Mouse (Mus musculus) heart, adult 9 months (tissue): ENCODE measurements at regions not wholly inside any gene's neighbourhood (a gene's known extent, or its start where the extent isn't known, plus 50 kb on each side); places are given as distances from the start of the nearest gene placed in this dataset.

Source experiments
- DNase-seq, 2 experiments: peaks; one replicate each; pipeline ENCODE4 v3.0.0; 2022; ENCODE audit warnings: low spot score in 2 of 2

GRCm38 (mm10) chr3:147273446-147273845 is 421.3 kb downstream of the Ttll7 start:
- DNase-seq: no peak

DNA sequence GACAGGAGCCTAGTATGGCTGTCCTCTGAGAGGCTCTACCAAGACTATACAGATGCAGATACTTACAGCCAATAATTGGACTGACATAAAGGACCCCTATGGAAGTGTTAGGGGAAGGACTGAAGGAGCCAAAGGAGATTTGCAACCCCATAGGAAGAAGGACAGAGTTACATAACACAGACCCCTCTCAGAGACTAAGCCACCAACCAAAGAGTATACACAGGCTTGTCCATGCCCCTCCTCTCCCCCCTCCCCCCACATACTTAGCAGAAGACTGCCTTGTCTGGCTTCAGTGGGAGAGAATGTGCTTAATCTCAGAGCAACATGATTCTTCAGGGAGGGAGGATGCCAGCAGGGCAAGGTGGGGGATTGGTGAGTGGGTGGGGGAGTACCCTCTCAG is 426.4 kb downstream of the Ttll7 start:
- no peak for DNase-seq

DNA sequence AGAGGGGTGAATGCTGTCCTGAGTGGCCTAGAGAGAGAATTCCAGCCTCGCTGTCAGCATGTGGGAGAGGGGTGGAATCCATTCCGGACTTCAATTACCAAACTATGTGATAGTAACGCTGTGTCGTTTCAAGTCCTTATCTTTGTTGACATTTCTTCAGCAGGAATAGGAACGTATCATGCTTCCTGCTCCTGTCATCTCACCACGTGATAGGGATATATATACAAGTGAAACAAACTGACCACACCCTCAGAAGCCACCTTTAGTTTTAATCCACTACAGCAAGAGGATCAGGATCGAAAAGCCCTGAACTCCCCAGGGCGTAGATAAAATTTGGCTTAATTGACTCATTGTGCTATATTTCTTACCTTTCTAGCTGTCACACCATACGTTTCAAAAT is 431.6 kb downstream of the Ttll7 start:
- DNase-seq: no peak

GRCm38 (mm10) chr3:147284357-147284756 is 432.2 kb downstream of the Ttll7 start:
- no peak for DNase-seq

DNA sequence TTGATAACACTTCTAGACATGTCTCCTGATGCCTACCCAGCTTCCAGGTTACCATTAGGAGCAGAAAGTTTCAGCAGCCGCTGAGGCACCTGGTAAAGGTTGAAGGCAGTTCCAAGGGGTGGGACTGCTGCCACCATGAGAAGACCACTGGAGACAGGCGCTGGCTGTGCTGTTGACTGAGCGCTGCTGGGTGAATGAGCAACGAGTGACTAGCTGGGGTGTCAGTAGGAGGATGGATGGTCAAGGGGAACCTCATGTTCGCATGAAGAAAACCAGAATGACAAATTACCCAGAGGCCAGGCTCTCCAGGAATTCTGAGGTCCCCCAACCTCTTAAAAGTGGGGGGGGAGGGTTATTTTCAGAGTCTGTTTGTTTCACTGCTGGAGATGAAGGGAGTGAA is 433.3 kb downstream of the Ttll7 start:
- DNase-seq: no peak

GRCm38 (mm10) chr3:147287503-147287902 is 435.3 kb downstream of the Ttll7 start:
- peak in 1 of 2 experiments; percentile 1 for DNase-seq

DNA sequence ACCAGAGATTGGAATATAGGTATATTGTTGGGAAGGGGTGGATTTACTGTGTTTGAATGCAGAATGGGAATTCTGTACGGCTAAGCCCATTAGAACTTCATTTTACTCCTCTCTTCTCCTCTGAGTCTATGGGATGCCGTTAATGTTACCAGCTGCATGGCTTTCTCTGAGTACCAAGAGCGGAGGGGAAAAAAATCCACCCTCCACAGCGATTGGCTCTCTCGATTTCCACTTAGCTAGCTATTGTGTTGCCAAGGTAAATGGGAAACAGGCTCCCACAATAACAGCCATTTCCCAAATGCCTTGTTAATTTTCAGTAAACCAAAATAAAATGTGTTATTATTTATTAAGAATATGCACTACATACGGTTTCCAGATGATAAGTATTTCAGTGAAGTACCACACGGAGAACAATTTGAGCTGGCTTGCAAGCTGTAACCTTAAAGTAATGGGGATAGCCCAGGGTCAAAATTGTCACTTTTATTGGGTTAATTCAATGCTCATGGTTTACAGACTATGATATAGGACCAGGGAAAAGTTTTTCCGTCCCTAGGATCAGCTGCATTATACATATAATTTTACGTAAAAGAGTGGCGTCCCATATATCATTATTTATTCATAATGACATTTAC is 439.6 kb downstream of the Ttll7 start:
- no peak for DNase-seq

DNA sequence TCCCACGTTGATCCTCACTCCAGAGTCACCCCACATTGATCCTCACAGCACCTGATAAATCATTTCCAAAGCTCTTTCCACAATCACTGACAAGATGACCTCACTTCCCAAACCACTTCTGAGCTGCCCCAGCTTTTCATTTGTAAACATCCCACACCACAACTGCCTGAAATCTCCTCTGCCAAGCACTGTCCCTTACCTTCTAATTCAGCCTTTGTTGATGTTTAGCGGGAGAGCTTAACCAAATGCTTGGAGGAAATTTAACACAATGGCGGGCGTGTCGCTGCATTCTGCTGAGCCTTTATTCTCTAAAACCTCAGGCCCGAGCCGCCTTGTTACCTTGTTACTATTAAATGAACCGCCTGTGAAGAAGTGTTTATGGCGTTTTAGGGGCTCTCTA is 445.9 kb downstream of the Ttll7 start:
- peak; percentile 4 to 6 for DNase-seq

DNA sequence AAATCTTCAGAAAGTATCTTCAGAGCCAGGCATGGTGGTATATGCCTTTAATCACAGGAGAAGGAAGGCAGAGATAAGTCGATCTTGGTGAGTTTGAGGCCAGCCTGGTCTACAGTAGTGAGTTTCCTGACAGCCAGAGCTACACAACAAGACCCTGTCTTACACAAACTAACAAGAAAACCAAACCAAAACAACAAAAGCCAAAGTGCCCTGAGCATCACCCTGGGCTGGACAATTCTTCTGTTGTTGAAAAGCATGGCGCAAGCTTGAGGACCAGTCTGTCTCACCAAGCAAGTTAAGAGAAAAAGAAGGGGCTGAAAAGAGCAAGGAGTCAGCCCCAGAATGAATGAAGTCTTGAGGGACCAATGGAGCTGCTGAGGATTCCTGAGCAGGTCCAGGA is 473.4 kb downstream of the Ttll7 start:
- no peak for DNase-seq

GRCm38 (mm10) chr3:147334301-147334700 is 482.1 kb downstream of the Ttll7 start:
- no peak for DNase-seq

DNA sequence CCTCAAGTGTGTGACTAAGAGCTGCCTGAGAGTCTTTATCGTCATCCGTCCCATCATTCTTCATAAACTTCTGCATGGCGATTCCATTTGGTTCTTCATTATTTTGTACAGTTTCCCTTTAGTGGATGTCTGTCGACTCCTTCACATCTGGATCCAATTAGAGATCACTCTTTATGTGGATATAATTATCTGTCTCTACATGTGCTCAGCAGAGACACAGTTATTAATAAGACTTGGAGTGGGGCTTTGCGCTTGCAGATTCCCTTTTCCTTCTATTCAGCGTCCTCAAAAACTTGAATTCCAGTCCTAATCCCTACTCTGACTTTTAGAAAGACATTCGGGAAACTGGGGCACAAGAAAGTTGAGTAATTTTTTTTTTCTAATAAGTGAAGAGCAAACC is 483.1 kb downstream of the Ttll7 start:
- DNase-seq: no peak

- no peak for DNase-seq
Observed at GRCm38 (mm10) chr3:147339427-147339826, 487.3 kb downstream of the Ttll7 start.

GRCm38 (mm10) chr3:147347278-147348039 is 495.3 kb downstream of the Ttll7 start:
- no peak for DNase-seq

DNA sequence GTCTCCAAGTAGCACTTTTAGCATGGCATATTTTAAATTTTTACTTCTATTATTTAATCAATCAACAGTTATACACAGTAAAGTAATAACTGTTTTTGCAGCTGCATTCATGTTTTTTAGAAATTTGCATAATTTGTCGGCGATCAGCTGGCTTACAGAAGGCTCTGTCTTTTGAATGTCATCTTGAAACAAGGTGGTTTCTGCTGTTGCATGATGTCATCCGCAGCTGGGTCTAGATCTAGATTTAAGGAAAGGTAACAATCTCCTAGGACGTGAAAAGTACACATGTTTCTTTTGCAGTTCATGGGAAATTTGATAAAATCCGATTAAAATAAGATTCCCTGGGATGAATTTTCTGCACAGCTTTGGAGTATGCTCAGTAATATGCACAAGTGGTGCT is 534.9 kb downstream of the Ttll7 start:
- no peak for DNase-seq

DNA sequence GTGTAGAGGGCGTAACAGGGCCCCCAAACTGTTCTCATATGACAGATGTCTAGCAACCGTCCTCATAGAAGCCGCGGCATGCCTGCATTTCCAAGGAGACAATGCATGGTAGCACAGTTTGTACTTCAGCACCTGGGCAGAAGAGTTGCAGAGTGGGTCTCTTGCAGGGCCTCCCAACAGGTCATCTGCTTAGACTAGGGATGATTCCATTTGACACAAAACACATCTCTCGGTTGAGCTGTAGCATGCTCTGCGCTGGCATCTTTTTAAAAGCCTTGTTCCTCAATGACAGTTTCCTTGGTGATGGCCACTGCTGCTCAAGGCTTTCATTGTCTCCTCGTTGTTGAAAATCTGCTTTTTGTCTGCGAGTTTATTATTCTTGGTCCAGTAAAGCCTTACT is 546.1 kb downstream of the Ttll7 start:
- DNase-seq: no peak

DNA sequence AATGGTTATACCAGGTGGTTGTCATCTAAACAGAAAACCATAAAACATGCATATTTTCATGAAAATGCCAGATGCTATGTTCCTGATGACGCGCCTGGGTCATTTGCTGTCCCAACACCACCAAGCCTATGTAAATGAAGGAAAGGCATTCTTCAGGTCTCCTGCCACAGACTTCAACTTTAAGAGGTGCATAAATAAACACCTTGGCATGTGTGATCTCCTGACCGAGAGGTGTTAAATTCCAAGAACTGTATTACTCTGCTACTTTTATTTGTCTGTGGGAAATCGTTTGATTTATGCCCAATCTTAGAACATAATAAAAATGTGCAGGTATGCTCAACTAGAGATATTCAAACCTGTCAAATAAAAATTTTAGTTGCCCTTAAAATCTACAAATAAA is 560.1 kb downstream of the Ttll7 start:
- DNase-seq: no peak

DNA sequence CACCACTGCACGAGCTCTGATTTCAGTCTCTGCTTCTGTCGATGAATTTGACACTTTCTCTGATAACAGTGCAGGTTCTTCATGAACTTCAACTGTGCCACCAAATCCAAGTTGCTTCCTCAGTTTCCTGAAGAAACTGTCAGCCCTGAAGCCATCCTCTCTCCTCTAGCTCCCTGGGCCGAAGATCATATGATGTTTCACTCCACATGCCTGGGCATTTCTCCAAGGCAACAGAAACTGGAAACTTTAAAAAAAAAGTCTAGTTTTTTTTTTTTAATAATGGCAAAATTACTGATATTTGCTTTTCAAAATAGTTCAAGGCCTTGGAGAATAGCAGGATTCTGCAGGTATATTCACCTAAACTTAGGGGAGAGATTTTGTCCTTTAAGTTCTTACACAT is 564.8 kb downstream of the Ttll7 start:
- DNase-seq: no peak

- DNase-seq: no peak
Observed at GRCm38 (mm10) chr3:147419129-147419528, 567.0 kb downstream of the Ttll7 start.

DNA sequence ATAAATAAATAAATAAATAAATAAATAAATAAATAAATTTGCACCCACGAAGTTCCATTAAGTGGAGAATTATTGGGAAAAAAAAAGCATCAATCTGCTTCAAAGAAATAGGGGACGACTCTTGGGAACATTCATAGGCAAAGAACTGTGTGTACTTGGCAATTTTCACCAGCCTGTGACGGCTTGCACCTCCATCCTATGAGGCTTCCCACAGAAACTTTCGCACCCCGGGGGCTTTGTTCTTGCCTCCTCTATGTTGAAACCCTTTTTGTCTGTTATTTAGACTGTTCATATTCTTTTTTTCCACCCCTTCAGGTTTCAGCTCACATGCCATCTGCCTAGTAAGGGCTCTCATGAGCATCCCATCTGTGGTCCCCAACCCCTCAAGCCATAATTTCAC is 570.0 kb downstream of the Ttll7 start:
- no peak for DNase-seq

DNA sequence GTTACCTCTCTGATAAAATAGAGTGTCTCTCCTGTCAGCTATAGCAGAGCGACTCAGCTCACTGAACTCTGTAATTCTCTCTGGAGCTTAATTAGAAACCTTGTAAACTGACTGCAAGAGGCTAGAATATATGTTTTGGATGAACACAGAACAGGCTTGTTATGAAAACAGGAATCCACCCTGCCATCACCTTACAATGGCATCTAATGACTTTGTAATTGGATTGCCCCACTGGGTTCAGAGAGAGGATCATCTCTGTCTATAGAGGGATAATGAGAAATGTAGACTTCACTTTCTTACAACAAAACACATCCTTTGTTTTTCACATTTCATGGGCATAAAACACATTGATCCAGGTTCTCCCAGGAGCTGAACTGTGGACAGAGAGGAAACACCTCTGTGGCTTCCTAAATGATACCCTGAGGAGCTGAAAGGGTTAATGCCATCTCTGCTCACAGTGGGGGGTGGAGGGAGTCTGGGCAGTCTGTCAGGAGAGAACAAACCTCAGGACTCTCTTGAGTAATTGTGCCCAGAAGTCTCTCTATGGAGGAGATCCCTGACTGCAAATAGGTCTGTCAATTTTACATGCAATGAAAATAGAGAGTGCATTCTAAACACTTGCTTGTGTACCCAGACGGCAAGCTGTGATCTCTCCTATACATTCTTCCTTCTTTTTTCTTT is 571.9 kb downstream of the Ttll7 start:
- DNase-seq: no peak

DNA sequence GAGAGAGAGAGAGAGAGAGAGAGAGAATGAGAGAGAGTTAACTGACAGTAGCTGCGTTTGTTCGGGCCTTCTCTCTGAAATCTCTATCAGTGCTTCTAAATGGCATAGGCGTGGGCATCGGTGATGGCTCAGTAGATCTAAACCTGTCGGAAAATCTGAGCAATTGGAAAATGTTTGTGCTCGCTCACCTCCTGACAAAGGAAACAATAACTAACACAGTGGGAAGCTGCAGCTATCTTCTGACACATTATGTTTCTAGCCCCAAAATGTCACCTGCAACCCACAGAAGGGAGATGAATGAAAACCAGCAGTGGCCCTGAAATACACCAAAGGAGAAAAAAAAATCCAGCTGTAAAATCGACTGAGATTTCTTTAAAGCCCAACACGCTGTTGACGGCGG is 576.7 kb downstream of the Ttll7 start:
- no peak for DNase-seq

GRCm38 (mm10) chr3:147442925-147443690 is 590.9 kb downstream of the Ttll7 start:
- DNase-seq: no peak

- no peak for DNase-seq
Observed at GRCm38 (mm10) chr3:147443691-147443960, 591.5 kb downstream of the Ttll7 start.
